Mouse (Mus musculus): ENCODE results near the gene Xiap. TPM values are rescaled to one million over a fixed set of nuclear protein-coding genes. Genes with fewer than 3 reads are reported as not detected.

Gene Xiap
- total RNA-seq, 1 experiment = 22.2 TPM

DNA sequence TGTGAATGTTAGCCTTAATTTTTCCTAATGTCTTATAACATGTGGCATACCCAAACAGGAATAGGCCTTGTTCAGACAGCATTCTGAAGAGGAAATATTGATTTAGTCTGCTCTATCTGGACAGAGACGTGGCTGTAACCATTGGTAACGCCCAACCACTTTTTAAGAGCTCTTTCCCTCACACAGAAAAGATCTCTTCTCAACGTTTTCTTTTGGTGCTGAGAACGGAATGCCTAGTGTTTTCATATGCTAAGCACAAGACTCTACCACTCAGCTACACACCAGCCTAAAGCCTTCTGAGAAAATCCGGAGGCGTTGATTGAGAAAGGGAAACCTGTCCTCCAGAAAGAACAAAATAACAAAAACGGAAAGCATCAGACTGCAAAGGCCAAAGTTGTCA, 25.6 kb upstream of the Xiap start:
- no peak overlapping the region for H3K4me3 ChIP-seq (ENCODE audit: insufficient read depth in 1 of 2, low read depth in 1 of 2, low read length in 2 of 2, poor library complexity in 1 of 2, severe bottlenecking in 1 of 2)
- TF ChIP-seq MAFK (IDR thresholded peaks at IDR 0.05; ENCODE audit: insufficient read depth, low read depth, low read length) (no peak), ZC3H11A (IDR thresholded peaks at IDR 0.05; ENCODE audit: borderline replicate concordance, low read depth, low read length) (no peak), ZNF384 (IDR thresholded peaks at IDR 0.05; ENCODE audit: low read depth, low read length) (no peak), CHD2 (IDR thresholded peaks at IDR 0.05; ENCODE audit: low read depth, low read length) (no peak), HCFC1 (IDR thresholded peaks at IDR 0.05; ENCODE audit: borderline replicate concordance, insufficient read depth, low read length) (no peak)
- H3K4me1 ChIP-seq (ENCODE audit: control insufficient read depth in 2 of 2, insufficient read depth in 2 of 2, low read length in 2 of 2, poor library complexity in 1 of 2) = no peaks in the 10 kb centered on the region
- in situ Hi-C loops (cut with MboI; ENCODE audit: low sequenced_read_pairs in 2 of 2, unreplicated experiment in 2 of 2) = loop anchor here in 1 of 2 experiments (25.0 kb wide), 1 partner anchor 478 kb away; the partner anchor contains the start of gene Sh2d1a
- DNase-seq (ENCODE audit: low read depth, low spot score) = no peak
- no peaks in the 10 kb centered on the region for H3K36me3 ChIP-seq (ENCODE audit: control insufficient read depth, insufficient read depth, low read length, poor library complexity, severe bottlenecking)
- no peaks in the 10 kb centered on the region for H3K9me3 ChIP-seq (ENCODE audit: control insufficient read depth, insufficient read depth, low read depth, low read length)
- no peak overlapping the region for H3K27ac ChIP-seq (ENCODE audit: insufficient read depth, low read depth, low read length, poor library complexity, severe bottlenecking)
- H3K9ac ChIP-seq (ENCODE audit: insufficient read depth, low read depth, low read length, poor library complexity, severe bottlenecking) = no peak overlapping the region

DNA sequence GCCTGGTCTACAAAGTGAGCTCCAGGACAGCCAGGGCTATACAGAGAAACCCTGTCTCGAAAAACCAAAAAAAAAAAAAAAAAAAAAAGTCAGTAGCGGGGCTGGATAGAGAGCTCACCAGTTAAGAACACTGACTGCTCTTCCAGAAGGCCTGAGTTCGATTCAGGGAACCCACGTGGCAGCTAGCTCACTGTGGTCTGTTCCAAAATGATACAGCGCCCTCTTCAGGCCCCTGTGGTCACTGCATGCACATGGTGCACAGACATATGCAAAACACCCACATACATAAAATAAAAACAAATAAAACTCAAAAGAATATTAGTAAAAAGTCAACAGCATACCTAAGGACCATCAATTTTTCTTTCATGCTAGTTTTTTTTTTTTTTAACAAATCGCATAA, 20.0 kb upstream of the Xiap start:
- Histone ChIP-seq H3K4me3 (ENCODE audit: insufficient read depth in 1 of 2, low read depth in 1 of 2, low read length in 2 of 2, poor library complexity in 1 of 2, severe bottlenecking in 1 of 2) (no peak overlapping the region), H3K36me3 (ENCODE audit: control insufficient read depth, insufficient read depth, low read length, poor library complexity, severe bottlenecking) (no peaks in the 10 kb centered on the region), H3K9ac (ENCODE audit: insufficient read depth, low read depth, low read length, poor library complexity, severe bottlenecking) (no peak overlapping the region), H3K27ac (ENCODE audit: insufficient read depth, low read depth, low read length, poor library complexity, severe bottlenecking) (no peak overlapping the region), H3K9me3 (ENCODE audit: control insufficient read depth, insufficient read depth, low read depth, low read length) (no peaks in the 10 kb centered on the region), H3K4me1 (ENCODE audit: control insufficient read depth in 2 of 2, insufficient read depth in 2 of 2, low read length in 2 of 2, poor library complexity in 1 of 2) (no peaks in the 10 kb centered on the region)
- TF ChIP-seq ZC3H11A (IDR thresholded peaks at IDR 0.05; ENCODE audit: borderline replicate concordance, low read depth, low read length) (no peak), CHD2 (IDR thresholded peaks at IDR 0.05; ENCODE audit: low read depth, low read length) (no peak), MAFK (IDR thresholded peaks at IDR 0.05; ENCODE audit: insufficient read depth, low read depth, low read length) (no peak), ZNF384 (IDR thresholded peaks at IDR 0.05; ENCODE audit: low read depth, low read length) (no peak), HCFC1 (IDR thresholded peaks at IDR 0.05; ENCODE audit: borderline replicate concordance, insufficient read depth, low read length) (no peak)
- in situ Hi-C loops (cut with MboI; ENCODE audit: low sequenced_read_pairs in 2 of 2, unreplicated experiment in 2 of 2) = loop anchor here in 1 of 2 experiments (25.0 kb wide), 1 partner anchor 473 kb away; the partner anchor contains the start of gene Sh2d1a
- DNase-seq (ENCODE audit: low read depth, low spot score) = no peak

DNA sequence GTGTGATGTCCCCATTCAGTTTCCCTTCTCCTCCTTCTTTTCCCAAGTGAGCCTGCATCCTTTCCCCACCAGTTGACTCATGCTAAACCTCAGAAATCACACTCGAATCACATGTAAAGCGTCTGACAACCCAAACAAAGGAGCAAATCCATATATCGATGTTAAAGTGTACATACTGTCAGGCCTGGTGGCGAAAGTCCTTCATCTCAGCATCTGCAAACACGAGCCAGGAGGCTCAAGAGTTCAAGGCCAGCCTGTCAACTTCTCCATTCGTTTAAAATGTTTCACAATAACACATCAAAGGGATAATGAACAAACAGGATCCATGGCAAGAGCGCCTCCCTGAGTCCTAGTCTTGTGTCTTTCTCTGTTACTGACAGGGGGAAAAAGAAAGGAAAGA, 14.5 kb upstream of the Xiap start:
- no peak for DNase-seq (ENCODE audit: low read depth, low spot score)
- no peaks in the 10 kb centered on the region for H3K9me3 ChIP-seq (ENCODE audit: control insufficient read depth, insufficient read depth, low read depth, low read length)
- H3K27ac ChIP-seq (ENCODE audit: insufficient read depth, low read depth, low read length, poor library complexity, severe bottlenecking) = no peak overlapping the region
- in situ Hi-C loops (cut with MboI; ENCODE audit: low sequenced_read_pairs in 2 of 2, unreplicated experiment in 2 of 2) = loop anchor here in 1 of 2 experiments (25.0 kb wide), 1 partner anchor 467 kb away; the partner anchor contains the start of gene Sh2d1a
- no peaks in the 10 kb centered on the region for H3K36me3 ChIP-seq (ENCODE audit: control insufficient read depth, insufficient read depth, low read length, poor library complexity, severe bottlenecking)
- H3K4me3 ChIP-seq (ENCODE audit: insufficient read depth in 1 of 2, low read depth in 1 of 2, low read length in 2 of 2, poor library complexity in 1 of 2, severe bottlenecking in 1 of 2) = no peak overlapping the region
- TF ChIP-seq ZC3H11A (IDR thresholded peaks at IDR 0.05; ENCODE audit: borderline replicate concordance, low read depth, low read length) (no peak), CHD2 (IDR thresholded peaks at IDR 0.05; ENCODE audit: low read depth, low read length) (no peak), MAFK (IDR thresholded peaks at IDR 0.05; ENCODE audit: insufficient read depth, low read depth, low read length) (no peak), HCFC1 (IDR thresholded peaks at IDR 0.05; ENCODE audit: borderline replicate concordance, insufficient read depth, low read length) (no peak), ZNF384 (IDR thresholded peaks at IDR 0.05; ENCODE audit: low read depth, low read length) (no peak)
- no peak overlapping the region for H3K9ac ChIP-seq (ENCODE audit: insufficient read depth, low read depth, low read length, poor library complexity, severe bottlenecking)
- H3K4me1 ChIP-seq (ENCODE audit: control insufficient read depth in 2 of 2, insufficient read depth in 2 of 2, low read length in 2 of 2, poor library complexity in 1 of 2) = no peaks in the 10 kb centered on the region

DNA sequence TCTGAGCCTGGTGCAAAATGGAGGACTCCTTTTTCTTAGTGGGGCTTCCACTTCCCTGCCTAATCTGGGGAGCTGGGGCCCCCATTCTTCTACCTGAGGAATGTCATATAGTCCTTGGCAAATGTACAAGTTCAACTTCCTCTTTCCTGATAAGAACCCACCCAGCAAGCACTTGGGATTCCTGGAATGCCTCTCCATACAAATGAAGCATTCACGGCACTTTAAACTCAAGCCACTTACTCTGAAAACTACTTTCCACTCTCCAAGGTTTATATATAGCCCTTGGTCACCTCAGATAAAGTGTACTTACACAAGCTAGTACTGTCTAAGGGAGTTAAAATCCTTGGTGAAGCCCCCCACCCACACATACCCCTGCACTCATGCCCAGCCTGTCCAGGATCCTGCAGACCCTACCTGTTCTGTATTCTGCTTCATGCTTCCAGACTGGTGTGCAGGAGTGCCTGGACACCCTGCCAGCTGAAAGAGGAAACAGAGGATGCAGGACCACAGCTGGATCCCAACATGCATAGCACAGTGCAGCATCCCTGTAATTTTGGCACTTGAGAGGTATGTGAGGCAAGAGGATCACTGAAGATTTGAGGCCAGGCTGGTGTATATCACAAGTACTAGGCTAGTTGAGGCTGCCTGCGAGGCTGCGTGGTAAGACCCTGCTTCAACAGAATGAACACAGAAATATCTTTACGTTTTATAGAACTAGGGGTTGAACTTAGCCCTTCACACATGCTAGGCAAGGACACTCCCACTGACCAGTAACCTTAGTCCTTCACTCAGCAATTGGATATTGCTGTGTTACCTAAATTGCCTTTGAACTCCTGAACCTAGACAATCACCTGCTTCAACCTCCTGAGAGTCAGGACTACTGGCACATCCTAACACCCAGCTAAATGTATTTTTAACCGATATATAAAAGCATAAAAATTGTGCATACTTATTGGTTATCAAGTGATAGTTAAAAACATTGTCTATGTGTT, 8.5 kb upstream of the Xiap start:
- Histone ChIP-seq H3K4me3 (ENCODE audit: insufficient read depth in 1 of 2, low read depth in 1 of 2, low read length in 2 of 2, poor library complexity in 1 of 2, severe bottlenecking in 1 of 2) (no peak overlapping the region), H3K9me3 (ENCODE audit: control insufficient read depth, insufficient read depth, low read depth, low read length) (no peaks in the 10 kb centered on the region), H3K9ac (ENCODE audit: insufficient read depth, low read depth, low read length, poor library complexity, severe bottlenecking) (no peak overlapping the region), H3K4me1 (ENCODE audit: control insufficient read depth in 2 of 2, insufficient read depth in 2 of 2, low read length in 2 of 2, poor library complexity in 1 of 2) (0 out of 4 replicates have a peak, but pooled peaks cover 0 to 2% of the 10 kb centered on the region in 2 experiments), H3K27ac (ENCODE audit: insufficient read depth, low read depth, low read length, poor library complexity, severe bottlenecking) (no peak overlapping the region), H3K36me3 (ENCODE audit: control insufficient read depth, insufficient read depth, low read length, poor library complexity, severe bottlenecking) (no peaks in the 10 kb centered on the region)
- DNase-seq (ENCODE audit: low read depth, low spot score) = no peak
- in situ Hi-C loops (cut with MboI; ENCODE audit: low sequenced_read_pairs in 2 of 2, unreplicated experiment in 2 of 2) = loop anchor here in 1 of 2 experiments (25.0 kb wide), 1 partner anchor 89 kb away; no protein-coding TSS in a partner anchor
- TF ChIP-seq ZC3H11A (IDR thresholded peaks at IDR 0.05; ENCODE audit: borderline replicate concordance, low read depth, low read length) (no peak), MAFK (IDR thresholded peaks at IDR 0.05; ENCODE audit: insufficient read depth, low read depth, low read length) (no peak), ZNF384 (IDR thresholded peaks at IDR 0.05; ENCODE audit: low read depth, low read length) (no peak), CHD2 (IDR thresholded peaks at IDR 0.05; ENCODE audit: low read depth, low read length) (no peak), HCFC1 (IDR thresholded peaks at IDR 0.05; ENCODE audit: borderline replicate concordance, insufficient read depth, low read length) (no peak)
